Mouse (Mus musculus): ENCODE measurements around the gene Cdk18.
A peak's percentile ranks its signal among the peaks of the same experiment; 100 is the strongest.

The Cdk18 gene

DNA sequence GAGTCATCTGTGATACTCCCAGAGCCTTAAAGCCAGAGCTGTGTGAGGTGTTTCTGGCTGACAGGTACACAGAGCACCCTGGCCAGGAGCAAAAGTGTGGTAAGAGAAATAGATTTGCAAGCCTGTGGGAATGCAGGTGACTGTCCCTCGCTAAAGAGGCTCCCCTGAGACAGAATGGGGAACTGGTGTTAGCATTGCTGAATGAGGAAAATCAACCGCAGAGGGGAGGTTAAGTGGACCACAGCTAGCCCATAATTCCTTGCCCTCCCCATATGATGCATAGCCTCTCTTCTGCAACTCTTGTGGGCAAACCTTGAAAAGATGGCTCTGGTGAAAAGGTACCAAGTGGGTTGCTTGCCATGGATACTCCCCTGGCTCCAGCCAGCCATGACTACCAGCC, 9.9 kb upstream of the Cdk18 start:
- no peak for DNase-seq (ENCODE audit: low spot score in 2 of 2)

DNA sequence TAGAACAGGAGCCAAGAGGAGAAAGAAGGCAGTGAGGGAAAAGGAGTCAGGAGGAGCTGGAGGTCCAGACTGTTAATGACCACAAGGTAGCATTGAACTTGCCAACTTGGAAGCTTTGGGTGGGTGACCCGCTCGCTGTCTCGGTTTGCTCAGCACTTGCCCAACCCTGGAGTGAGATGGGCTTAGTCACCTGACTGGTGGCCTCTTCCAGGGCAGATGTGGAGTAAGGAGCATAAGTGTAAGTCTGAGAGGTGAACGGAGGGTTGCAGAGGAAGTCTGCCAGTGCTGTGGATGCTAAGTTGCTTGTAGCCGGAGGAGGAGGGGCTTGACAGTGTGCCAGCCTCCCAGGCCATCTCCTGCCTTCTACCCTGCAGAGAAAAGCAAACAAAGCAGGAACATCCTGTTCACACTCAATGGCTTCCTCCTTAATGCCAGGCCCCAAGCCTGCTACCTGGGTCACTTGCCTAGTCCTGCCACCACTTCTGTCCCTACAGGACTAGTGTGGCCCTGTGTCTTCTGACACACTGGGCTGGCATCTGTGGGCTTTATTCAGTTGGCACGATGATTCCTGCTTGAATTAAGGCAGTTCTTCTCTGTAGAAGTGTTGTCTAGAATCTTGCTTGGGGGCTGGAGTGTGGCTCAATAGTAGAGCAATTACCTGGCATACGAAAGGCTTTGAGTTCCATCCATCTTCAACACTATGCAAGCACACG, 6.6 kb upstream of the Cdk18 start:
- DNase-seq (ENCODE audit: low spot score in 2 of 2): no peak

DNA sequence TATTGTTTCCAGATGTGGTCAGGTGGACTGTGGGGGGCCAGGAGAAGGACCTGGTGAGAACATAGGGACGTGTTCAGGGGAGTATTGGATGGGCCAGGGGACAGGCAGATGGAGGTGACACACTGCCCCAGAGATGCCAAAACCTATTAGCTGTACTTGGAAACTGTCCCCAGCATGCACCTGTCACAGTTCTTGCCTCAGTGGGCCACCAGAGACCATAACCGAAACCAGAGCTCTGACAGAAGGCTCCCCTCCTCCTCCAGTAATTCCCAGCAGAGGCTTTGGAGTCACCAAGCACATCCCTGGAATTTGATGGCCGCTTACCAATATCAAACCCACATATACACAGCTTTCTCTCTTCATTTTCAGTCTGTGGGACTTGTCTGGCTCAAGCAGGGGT, 5.4 kb upstream of the Cdk18 start:
- no peak for DNase-seq (ENCODE audit: low spot score in 2 of 2)

DNA sequence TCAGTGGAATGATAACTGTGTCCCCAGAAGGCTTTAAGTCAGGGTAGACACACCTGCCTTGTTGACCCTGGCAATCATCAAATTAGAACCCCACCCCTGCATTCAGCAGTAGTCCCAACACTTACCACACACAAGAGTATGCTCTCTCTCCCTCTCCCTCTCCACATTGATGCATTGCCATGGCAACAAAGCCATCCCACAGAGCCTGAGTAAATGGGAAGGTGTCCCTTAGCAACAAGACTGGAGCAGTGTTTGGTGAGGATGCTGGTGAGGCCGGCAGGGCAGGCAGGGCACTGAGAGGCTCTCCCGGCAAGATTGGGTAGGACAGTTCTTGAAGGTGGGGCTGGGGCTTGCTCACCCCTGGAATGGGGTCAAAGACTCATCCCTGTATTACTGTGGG, 4.7 kb upstream of the Cdk18 start:
- peak; percentile 81 to 91 for DNase-seq (ENCODE audit: low spot score in 2 of 2)

DNA sequence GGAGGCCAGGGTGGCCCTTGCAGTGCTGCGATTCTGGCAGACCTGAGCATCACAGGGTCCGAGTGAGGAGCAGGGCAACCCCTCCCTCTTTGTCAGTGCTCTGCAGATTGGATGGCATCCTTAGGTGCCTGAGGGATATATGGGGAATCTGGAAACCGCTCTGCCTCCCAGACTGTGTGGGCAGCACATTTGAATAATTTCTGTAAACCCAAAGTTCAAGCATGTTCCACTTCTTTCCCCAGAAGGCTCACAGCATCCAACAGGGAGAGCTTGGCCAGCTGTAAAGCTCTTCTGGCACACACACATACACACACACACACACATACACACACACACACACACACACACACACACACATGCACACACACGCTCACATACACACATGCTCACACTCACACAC, 4.2 kb upstream of the Cdk18 start:
- DNase-seq (ENCODE audit: low spot score in 2 of 2): peak; percentile 61 to 72

DNA sequence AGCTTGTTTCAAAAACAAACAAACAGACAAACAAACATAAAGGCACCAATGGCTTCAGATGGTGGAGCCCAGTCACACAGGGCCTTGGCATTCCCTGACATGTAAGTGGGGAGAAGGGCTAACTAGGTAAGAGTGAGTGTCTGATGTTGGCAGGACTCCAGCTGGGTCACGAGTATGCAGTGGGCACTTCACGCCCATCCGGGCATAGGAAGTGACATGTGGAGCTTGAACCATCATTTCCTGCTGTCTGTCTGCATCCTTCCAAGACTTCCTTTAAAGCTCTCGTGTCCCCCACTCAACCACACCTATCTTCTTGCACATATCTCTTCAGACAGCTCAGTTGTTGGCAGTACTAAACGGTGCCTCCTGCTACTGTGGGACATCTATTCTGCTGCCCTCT, 3.6 kb upstream of the Cdk18 start:
- no peak for DNase-seq (ENCODE audit: low spot score in 2 of 2)

DNA sequence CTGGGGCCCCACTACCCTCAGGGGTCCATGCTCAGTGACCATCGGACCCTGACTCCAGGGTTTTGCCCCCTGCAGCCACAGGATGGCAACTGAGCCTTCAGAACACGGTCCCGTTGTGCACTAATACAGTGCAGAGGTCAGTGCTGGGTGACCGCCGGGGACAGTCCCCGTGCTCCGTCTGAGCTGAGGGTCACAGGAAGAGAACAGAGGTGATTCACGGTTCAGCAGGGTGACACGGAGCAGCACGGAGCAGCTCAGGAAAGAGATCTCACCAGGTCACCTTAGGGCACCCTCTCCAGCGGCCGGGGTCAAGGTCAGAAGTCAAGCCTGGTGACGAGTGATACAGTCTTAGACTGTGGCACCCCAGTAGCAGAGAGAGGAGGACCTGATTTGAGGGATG, 2.3 kb upstream of the Cdk18 start:
- no peak for DNase-seq (ENCODE audit: low spot score in 2 of 2)

DNA sequence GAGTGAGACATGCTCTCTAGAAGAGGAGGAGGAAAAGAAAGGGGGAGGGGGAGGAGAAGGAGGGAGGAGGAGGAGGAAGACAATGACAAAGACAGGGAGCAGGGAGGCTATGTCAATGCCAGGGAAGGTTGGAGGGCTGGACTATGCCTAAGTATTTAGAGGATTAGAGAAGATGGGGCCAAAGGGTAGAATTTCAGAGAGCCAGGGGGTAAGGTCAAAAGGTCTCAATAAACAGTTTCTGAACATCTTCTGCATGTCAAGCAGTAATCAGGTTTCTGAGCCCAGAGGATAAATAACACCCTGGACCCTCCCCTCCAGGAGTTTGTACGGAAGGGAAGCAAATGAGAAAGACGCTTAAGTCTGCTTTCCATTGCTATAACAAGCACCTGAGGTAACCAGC, 1.7 kb upstream of the Cdk18 start:
- DNase-seq (ENCODE audit: low spot score in 2 of 2): no peak

DNA sequence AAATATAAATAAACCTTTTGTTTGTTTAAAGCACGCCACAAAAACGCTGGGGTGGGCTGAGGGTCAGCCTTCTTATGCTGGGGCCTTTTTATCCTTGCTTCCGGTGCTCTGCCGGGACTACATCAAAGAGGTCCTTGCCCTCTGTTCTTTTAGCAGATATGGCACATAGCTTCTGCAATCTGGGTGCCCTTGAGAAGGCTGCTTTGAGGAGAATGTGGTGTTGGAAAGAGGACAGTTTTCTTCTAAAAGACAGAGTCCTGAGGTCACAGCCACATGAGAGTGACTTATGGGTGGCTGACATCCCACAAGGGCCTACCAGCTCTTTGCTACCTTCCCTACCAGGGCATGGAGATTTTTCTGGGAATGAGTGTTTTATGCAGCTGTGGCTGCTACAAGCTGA, 1.1 kb upstream of the Cdk18 start:
- no peak for DNase-seq (ENCODE audit: low spot score in 2 of 2)

DNA sequence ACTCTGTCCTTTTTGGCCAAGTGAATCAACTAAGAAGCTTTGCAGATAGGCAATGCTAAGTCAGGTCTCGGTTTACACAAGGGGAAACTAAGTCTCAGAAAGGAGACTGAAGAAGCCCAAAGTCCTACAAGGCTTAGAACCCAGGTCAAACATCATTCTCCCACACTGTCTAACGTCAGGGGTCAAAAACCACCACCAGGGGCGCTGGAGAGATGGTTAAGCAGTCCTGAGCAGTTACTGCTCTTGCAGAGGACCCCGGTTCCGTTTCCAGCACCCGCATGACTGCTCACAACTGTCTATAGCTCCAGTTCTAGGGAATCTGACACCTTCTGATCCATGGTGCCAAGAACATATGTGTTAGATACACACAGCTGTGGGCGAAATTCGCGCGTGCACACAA, 687 bp upstream of the Cdk18 start:
- peak in 1 of 2 experiments; percentile 59 for DNase-seq (ENCODE audit: low spot score in 2 of 2)

DNA sequence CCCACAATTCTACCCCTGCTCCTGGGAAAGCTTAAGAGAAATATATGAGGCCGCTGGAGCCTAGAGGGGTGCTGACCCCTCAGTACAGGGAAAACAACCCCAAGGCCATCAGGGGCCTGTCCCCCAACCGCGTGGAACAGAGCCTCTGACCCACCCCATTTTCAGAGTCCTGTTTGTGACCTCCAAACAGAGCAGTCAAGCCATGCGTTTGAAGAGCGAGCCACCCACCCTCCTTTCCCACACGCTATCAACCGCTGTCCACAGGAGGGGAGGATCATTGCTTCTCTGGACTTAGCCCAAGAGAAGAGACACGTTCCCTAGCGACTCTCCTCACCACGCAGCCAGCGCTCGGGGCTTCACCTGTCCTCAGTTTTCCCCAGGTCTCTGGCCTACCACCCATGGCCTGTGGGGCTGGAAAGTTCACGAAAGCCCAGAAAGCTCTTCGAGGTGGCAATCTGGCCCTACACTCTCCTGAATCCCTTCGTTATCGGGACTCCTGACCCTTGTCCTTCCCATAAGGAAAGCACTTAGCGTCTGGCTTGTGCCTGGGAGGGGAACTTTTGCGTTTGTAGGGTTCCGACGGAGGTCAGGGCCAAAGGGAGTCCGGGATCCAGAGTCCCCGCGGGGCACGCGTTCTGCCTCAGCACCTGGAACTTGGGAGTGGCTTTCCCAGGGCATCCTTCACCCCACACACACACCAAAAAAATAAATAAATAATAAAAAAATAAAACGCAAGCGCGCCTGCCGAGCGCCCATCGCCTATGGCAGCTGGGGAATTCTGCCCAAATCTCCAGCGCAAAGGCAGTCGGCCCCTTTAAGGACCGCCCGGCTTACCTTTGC, 688 bp downstream of the Cdk18 start:
- DNase-seq (ENCODE audit: low spot score in 2 of 2): no peak

DNA sequence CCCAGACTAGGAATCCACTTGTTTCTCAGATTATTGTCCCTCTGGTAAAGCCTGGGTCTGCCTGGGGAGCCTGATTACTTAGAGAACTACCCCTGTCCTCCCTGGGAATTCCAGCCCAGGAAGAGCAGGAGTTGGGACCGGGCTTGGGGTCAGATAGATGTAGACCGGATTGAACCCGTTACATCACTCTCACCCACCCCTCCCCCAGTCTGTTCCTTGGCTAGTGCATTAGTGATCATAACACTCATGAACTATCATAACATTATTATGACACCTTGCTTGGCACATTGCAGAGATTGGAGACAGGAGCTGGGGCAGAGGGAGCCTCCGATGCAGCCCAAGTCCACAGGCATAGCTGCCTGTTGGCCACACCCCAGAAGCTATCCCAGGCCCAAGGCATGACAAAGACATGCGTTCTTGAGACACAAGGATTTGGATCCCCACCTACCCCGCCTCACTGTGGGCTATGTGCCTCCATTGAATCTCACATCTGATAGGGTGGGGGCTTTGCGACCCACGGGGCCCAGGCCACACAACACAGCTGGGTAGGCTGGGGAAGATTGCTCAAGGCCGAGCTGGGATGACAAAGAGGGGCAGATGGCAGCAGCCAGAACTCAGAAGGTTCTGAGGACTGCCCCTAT, 1.4 kb downstream of the Cdk18 start:
- no peak for DNase-seq (ENCODE audit: low spot score in 2 of 2)

DNA sequence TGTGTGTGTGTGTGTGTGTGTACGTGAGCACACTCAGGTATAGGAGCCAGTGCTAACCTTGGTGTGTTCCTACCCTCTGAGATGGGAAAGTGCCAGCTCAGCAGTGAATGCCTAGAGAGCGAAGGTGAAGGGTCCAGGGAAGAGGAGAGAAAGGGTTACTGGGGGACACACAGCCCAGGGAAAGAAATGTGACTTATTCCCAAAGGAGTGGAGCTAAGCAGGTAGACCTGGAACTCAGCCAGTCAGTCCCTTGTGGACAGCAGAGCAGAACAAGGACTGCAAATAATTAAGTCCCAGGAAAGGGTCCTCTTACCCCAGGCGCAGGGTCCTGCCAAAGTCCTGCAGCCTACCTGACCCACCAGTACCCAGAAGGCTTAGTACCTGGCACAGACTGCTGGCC, 2.6 kb downstream of the Cdk18 start:
- no peak for DNase-seq (ENCODE audit: low spot score in 2 of 2)

DNA sequence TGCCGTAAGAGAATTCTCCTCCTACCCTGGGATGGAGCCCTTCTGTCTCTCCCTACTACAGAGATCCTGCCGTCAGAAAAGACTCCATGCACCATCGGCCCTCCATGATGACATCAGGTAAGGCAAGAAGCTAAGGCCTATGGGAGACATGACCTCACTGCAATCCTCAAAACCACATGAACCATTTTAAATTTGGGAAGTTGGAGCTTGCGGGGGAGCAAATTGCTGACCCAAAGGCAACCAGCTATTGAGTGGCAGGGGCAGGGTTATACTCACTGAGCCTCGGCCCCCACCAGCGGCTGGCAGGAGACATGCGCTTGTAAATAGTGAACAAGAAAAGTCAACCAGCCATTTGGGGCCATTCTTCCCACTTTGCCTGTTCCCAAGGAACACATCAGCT, 3.9 kb downstream of the Cdk18 start:
- DNase-seq (ENCODE audit: low spot score in 2 of 2): no peak

DNA sequence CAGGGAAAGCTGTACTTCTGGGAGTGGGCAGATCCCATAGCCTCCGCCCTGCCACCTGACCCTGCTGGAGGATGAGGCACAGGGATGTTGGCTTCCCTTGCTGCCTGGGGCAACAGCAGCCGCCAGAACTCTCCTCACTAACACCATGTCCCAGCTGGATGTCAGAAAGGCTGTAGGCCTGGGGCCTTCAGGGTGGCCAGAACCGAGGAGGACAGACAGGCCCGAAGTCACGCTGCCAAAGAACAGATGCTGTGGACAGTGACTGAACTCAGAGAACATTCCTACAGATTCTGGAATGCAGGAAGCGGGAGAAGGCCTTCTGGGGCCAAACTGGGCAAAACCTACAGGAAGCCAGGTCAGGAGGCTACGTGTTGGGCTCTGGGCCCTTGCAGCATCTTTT, 11.2 kb downstream of the Cdk18 start:
- DNase-seq (ENCODE audit: low spot score in 2 of 2): no peak

DNA sequence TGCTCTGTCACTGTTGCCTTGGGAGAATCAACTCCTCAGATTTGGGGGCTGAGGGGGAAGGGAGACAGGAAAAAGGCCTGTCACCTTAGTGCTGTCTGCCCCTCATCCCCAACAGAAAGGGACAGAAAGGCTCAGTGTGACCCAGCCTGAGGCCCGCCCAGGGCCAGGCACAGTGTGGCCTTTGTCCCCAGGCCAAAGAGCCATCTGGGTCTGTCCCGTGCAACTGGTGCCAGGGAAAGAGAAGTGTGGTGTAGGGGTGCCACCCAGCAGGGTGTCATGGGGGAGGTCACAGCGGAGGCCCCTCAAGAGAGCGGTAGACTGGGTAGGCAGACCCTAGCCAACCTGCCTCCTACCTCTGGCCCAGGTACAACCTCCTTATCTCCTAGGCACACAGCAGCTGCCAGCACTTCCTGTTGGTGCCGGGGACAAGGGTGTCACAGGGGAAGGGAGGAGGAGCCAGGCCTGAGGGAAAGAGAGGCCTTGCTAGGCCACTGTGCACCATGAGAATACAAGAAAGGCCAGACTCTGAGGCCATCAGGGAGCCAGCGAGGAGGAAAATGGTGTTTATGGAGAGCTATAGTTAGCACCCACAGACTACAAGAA, 13.6 kb downstream of the Cdk18 start:
- no peak for DNase-seq (ENCODE audit: low spot score in 2 of 2)

DNA sequence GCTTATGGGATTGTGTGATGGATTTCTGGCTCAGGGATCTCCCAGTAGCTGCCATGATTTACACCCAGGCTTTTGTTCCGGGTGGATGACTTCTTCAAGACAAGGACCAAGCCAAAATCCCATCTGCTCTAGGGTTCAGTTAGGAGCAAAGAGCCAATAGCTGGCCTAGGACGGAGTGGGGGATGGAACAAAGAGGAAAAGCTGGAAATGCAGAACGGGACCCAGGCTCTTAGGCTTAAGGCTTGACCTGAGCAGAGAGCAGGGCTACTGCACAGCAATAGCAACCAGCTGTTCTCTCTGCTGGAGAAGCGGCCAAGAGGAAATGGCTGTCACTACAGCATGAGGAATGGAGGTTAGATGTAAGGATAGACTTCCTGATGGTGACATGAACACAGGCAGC, 14.2 kb downstream of the Cdk18 start:
- no peak for DNase-seq (ENCODE audit: low spot score in 2 of 2)

DNA sequence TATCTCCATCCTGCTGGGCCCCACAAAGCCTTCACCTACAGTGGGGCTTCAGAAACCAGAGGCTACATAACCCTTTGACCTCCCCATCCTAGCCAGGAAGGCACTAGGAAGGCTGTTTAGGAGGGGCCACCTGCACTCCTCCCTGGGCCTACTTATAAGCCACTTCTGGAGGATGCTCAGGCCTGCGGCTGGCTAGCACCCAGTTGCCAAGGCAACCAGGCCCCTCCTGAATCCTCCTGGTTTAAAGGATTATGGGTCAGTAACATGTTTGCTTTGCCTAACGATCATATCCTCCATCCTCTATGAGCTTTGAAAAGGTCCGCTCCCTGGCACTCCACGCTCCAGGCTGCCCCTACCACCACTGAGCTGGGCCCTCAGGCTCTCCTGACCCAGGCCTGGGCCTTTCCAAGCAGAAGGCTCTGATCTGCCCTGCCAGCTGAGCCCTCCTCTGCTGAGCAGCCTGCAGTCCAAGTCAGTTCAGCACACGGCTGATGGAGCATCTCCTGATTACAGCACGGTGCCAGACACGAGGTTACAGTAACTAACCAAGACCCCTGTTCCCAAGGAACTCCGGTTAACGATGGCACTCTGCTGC, 16.0 kb downstream of the Cdk18 start:
- no peak for DNase-seq (ENCODE audit: low spot score in 2 of 2)

DNA sequence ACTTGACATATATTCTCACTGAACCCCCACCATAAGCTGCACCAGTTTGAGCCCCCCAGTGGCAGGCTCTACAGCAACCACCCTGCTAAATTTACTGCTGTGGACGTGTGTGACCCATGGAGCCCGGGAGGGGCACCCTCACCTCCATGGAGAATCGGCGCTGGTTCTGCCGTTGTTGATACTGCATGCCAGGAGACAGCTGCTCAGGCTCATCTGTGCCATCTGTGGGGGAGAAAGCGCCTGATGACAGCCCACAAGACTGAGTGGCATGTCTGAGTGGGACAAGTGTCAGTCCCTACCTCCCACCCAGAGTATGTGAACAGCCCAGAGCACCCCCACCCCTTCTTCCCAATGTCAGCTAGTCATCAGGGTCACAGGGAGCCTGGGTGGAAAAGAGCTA, 17.6 kb downstream of the Cdk18 start:
- DNase-seq (ENCODE audit: low spot score in 2 of 2): peak in 1 of 2 experiments; percentile 65

DNA sequence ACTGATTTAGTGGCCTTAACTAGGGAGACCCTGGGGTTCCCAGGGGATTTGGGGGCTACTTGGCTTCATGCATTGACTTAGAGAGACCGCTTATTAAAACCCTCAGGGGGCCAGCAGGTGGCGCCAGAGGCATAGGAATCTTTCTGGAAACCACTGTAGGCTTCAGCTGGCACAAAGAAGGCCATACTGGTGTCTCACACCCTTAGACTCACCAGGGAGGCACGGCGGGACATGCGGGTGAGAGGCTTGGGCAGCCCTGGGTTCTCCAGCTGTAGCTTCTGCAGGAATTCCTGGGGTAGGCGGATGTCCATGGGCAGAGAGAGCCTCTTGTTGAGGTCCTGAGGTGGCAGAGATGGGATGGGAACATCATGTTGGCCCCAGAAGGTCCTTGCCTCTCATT, 18.2 kb downstream of the Cdk18 start:
- peak; percentile 88 to 91 for DNase-seq (ENCODE audit: low spot score in 2 of 2)

DNA sequence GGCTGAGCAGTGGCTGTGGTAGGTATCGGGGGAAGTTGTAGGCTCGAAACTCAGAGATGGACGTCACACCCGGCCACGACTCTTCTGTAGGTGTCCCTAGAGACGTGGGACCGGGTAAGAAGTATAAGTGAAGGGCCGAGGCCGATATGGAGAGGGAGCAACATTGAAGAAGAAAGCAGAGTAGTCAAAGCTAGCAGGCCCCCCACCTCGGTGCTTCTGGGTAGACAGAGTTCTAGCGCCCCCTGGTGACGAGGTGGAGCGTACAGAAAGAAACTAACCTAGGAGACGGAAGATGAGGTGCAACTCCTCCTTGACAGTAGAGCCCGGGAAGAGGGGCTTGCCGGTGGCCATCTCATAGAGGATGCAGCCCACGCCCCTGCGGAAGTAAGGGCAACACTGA, 22.9 kb downstream of the Cdk18 start:
- peak; percentile 70 to 81 for DNase-seq (ENCODE audit: low spot score in 2 of 2)

DNA sequence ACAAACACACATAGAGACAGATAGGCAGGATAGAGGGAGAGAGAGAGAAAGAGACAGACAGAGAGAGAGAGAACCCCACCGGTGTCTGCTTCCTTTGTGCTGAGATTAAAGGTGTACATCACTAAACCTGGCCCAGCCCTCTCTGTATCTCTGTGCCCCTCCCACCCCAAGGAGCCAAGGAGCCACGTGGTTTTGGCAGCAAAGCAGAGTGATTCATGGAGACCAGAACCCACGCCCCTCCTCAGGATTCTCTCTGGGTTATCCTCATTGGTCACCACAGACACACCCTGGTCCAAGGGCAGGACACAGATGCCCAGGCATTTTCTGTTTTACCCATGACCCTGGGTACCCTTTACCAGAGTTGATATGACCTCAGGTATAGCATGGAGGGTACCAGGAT, 26.4 kb downstream of the Cdk18 start:
- no peak for DNase-seq (ENCODE audit: low spot score in 2 of 2)
